Mouse (Mus musculus) kidney, postnatal 25 days (tissue): ENCODE data around the gene Rcbtb2.
A peak's percentile ranks its signal among the peaks of the same experiment; 100 is the strongest.

Experiments used
- DNase-seq, 2 experiments: peaks; one replicate each; pipeline ENCODE4 v3.0.0; 2021; ENCODE audit warnings: mixed read lengths in 2 of 2

Rcbtb2 gene

GRCm38 (mm10) chr14:73162192-73162800 lies 39.5 kb downstream of the Rcbtb2 start:
- DNase-seq, result no peak

DNA sequence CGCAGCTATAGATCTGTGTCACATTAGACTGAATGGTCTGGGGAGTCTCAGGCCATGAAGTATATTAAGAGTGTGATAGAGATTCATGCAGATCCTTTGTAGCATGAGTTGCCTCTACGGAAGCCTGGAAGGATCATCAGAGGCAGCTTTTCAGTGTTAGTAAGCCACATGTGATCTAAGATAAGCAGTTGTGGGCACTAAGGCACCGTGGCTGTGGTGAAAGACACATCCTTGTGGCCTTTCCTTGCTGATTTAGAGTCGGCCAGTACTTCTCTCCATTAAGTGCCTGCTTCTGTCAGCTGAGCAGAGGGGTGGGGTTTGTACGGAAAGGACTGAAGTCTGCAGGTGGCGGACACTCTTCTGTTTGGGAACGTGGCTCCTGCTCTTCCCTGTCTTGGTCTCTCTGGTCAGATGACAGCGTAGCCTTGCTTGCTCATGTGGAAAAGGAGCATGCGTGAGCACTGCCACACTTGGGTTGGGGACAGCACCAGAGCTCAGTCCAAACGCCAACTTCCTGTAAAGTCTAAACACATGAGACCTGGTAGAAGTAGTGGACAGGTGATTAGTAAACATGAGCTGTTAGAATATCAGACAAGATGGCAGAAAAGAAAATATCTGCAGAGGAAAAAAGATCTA lies 40.6 kb downstream of the Rcbtb2 start:
- no peak for DNase-seq

- peak; percentile 47 to 77 for DNase-seq
These were observed 42.3 kb downstream of the Rcbtb2 start for GRCm38 (mm10) chr14:73165136-73165535.

GRCm38 (mm10) chr14:73168605-73169004 lies 45.8 kb downstream of the Rcbtb2 start:
- no peak for DNase-seq

DNA sequence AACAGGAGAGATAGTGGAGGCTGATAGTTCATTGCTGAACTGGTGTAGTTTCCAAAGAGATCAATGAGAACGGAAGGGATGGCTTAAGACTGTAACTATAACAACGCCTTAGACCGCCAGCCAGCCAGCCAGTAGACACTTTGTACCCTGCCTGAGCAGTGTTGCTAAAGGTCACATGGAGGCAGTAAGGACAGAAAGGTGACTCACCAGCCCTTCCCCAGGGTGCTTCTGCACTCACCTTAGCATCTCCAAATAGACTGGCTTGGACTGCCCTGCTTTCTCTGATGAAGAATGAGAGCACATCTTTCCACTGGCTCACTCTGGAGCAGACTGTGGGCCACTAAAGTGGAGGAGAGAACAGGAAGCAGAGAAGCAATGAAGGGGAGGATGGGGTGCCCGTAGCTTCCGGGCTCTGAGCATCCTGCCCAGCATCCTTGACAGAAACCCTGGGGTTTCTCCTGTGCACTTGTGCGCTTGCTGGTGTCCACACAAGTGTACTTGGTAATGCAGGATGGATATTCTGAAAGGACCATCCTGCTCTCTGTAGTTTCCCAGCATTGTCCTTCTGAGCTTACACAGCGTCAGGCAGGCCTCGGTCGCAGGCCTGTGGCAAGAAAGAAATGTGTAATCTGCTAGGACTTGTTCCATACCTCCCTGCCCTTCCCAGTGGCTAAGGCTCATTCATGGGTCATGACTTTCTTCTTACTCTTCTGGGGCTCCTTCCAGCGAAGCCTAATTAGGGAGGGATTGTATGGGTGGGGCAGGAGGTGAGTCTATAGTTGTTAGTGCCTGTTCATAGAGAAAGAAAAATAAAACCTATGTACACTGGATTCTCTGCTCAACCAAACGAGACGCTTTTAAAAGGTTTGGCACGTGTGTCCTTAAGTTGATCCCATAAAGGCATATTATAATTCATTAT lies 47.3 kb downstream of the Rcbtb2 start:
- peak in 1 of 2 experiments; percentile 57 for DNase-seq

DNA sequence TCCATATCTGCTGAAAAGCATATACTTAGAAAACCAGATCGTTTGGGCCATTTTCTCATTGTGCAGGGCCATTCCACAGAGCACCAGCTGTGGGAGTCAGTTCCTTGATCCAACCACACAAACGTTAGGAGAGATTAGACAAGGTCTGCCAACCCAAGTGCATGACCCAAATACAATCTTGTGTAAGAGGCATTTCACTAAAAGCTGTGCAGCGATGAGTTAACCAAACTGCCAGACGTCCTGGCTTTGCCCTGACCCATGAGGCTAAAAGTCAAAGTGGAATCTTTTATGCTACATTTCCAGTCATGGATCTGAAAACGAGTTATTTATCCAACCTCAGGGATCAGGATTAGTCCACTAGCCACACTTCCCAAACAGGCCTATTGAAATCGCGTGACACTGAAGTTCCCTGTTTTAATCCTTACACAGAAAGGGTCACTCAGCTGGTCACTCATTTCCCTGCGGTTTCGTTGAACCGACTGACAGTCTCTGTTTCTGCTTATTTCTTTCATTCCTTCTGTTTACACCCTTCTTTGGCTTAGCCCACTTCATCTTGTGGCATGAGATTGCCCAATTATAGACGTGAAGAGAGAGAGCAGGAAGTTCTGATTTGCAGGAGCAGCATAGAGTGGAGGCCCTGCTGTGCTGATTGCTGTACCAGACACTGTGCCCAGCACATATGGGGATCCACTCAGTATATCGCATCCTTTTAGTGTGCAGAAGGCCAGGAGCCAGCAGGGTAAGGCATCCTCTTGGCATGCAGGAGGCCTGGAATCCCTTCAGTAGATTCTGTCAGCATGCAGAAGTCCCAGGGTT lies 49.6 kb downstream of the Rcbtb2 start:
- no peak for DNase-seq

DNA sequence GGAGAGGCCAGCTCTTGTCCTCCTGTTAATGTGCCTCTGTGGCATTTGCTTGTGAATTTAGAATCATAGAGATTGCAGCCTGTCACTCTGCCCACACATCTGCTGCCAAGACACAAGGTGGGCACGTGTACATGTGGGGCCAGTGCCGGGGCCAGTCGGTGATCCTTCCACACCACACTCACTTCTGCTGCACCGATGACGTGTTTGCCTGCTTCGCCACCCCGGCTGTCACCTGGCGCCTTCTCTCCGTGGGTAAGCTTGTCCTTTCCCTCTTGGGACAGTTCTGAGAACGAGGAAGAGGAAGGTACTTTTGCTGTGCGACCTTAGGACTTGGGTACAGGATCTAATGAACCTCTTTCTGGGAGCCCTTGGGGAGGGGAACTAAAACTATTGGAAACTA lies 50.8 kb downstream of the Rcbtb2 start:
- DNase-seq, result no peak

GRCm38 (mm10) chr14:73174091-73174995 lies 51.5 kb downstream of the Rcbtb2 start:
- no peak for DNase-seq

DNA sequence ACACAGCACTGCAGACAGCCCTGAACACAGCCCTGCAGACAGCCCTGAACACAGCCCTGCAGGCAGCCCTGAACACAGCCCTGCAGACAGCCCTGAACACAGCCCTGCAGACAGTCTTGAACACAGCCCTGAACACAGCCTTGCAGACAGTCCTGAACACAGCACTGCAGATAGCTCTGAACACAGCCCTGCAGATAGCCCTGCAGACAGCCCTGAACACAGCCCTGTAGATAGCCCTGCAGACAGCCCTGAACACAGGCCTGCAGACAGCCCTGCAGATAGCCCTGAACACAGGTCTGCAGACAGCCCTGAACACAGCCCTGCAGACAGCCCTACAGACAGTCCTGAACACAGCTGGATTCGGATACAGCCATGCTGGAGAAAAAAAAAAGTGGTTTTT lies 52.2 kb downstream of the Rcbtb2 start:
- DNase-seq, result no peak

- DNase-seq, result no peak
These were observed 53.0 kb downstream of the Rcbtb2 start for GRCm38 (mm10) chr14:73175814-73176213.

GRCm38 (mm10) chr14:73176266-73176665 lies 53.4 kb downstream of the Rcbtb2 start:
- DNase-seq, result no peak

DNA sequence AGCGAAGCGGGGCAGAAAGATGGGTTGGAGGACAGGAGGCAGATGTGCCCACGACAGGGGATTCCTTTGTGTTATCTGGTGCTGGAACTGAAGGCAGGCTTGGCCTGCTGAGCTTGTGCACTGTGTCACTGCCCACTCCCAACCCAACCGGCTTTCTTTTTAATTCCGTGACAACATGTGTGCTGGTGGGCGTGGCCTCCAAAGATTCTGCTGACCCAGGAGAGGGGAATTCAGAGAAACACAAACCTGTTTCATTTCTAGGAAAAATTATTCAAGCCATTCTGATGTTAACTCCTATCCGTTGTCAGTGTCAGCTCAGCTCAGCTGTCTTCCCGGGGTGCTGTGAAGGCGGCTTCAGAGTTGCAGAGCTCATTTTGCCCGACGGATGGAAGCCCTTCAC lies 55.1 kb downstream of the Rcbtb2 start:
- peak in 1 of 2 experiments; percentile 33 for DNase-seq

- DNase-seq, result peak; percentile 22 to 60
These were observed 56.4 kb downstream of the Rcbtb2 start for GRCm38 (mm10) chr14:73179221-73179681.

DNA sequence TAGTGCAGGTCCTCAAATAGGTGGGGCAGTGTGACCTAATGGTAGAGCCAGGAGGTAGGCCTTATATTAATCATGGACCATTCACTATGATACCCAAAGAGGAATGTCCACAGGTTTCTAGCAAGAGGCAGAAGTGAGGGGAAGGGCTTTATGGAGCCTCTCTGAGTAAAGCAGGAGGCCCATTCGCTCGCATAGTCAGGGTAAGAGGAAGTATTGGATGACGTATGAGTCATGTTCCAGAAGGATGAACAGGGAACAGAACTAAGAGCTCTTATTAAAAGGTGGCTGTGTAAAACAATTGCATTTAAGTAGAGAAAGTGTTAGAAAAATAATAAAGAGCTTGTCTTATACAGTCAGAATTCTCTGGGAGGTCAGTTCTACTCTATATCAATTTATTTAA lies 57.8 kb downstream of the Rcbtb2 start:
- no peak for DNase-seq

DNA sequence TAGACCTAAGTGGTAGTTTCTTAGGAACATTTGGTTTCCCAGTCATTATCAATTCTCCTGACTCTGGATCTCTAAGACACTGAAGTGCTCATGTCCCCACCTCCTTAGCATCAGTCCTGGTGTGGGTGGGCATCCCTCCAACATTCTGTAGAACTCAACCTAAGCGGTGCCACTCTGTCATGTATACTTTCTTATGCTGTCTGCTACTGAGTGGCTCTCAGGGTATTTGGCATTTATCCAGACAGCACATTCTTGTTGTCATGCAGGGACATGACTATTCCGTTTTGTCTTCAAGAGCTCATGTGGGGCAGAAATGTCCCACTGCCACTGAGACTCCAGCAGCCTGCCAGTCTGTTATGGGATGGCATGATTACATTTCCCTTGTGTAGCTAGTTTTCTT lies 58.3 kb downstream of the Rcbtb2 start:
- no peak for DNase-seq

DNA sequence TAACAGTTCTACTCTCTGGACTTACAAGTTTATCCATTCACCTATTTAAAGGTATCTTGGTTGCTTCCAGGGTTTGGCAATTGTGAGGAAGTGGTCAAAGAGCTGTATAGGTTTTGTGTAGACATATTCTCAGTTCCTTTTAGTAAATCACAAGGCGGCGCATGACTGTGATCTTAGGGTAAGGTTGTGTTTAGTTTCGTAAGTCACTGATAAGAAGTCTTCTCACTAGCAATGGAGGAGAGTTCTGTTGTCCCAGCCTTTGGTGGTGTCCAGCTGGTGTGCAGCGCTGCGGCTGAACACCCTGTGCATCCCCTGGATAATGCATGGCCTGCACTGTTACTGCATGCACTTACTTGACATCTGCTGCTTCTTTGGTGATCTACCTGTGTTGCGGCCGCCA lies 64.0 kb downstream of the Rcbtb2 start:
- no peak for DNase-seq

- no peak for DNase-seq
These were observed 76.2 kb downstream of the Rcbtb2 start for GRCm38 (mm10) chr14:73199058-73199457.

- no peak for DNase-seq
These were observed 78.6 kb downstream of the Rcbtb2 start for GRCm38 (mm10) chr14:73201447-73201846.

DNA sequence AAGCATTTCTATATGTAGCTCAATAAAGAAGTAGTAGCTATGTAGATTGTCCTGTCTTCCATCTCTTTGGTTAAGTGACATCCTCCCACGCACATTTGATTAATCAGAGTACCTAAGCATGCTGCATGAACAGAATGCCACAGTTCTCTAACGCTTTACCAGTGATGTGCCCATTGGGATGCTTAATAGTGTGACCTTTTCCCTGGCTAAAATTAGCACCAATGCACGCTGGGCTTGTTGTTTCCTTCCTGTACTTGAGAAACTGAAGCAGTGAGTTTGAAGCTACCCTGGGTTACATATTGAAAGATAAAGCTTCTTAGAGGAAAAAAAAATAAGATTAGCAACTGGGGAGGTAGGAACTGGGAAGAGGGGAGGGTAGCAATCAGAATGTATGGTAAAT lies 81.2 kb downstream of the Rcbtb2 start:
- DNase-seq, result no peak

DNA sequence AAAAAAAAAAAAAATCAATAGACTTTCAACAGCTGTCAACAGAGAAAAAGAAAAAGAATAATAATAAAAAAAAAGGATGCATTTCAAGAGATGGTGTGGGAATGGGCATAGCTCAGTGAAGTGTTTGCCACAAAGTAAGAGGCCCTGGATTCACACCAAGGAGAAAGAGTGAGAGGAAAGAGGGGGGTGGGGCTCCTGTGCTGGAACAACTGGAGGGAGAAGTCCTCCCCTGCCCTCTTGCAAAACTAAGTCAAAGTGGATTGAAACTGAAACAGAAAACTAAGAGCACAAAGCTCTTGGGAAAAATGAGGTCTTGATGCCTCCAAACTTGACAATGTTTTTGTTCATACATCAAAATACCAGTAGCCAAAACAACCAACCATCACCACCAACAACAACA lies 86.4 kb downstream of the Rcbtb2 start:
- peak in 1 of 2 experiments; percentile 43 for DNase-seq

DNA sequence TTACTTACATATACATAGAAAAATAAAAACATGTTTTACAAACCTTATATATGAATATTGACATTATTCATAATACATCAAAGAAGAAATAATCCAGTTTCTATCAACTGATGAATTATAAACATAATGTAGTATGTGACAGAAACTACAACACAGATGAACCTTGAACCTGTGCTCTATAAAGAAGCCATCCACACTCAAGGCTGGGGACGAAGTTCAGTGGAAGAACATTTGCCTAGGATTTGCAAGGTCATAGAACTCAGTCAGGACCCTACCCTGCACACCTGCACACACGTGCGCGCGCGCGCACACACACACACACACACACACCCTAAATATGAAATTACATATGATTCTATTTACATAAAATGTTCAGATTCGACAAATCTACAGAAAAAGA lies 87.4 kb downstream of the Rcbtb2 start:
- no peak for DNase-seq

GRCm38 (mm10) chr14:73211477-73211876 lies 88.6 kb downstream of the Rcbtb2 start:
- DNase-seq, result no peak
